Mouse (Mus musculus): ENCODE measurements around the gene Rab11fip4. TPM values are rescaled to one million over a fixed set of nuclear protein-coding genes. Genes with fewer than 3 reads are reported as not detected.

Gene Rab11fip4
- total RNA-seq, 1 experiment = 13.6 TPM

GRCm38 (mm10) chr11:79566947-79567346 lies 24.1 kb upstream of the Rab11fip4 start:
- Histone ChIP-seq H3K36me3 (ENCODE audit: control insufficient read depth, insufficient read depth, low read length, poor library complexity, severe bottlenecking) (peaks cover 7% of the 10 kb centered on the region; the same call in 1 of the 2 replicates), H3K27ac (ENCODE audit: insufficient read depth, low read depth, low read length, poor library complexity, severe bottlenecking) (no peak overlapping the region), H3K9ac (ENCODE audit: insufficient read depth, low read depth, low read length, poor library complexity, severe bottlenecking) (no peak overlapping the region), H3K9me3 (ENCODE audit: control insufficient read depth, insufficient read depth, low read depth, low read length) (no peaks in the 10 kb centered on the region), H3K4me1 (ENCODE audit: control insufficient read depth in 2 of 2, insufficient read depth in 2 of 2, low read length in 2 of 2, poor library complexity in 1 of 2) (no peaks in the 10 kb centered on the region), H3K4me3 (ENCODE audit: insufficient read depth in 1 of 2, low read depth in 1 of 2, low read length in 2 of 2, poor library complexity in 1 of 2, severe bottlenecking in 1 of 2) (no peak overlapping the region)
- DNase-seq (ENCODE audit: low read depth, low spot score) = no peak
- in situ Hi-C loops (cut with MboI; ENCODE audit: low sequenced_read_pairs in 2 of 2, unreplicated experiment in 2 of 2) = no loop called here
- TF ChIP-seq HCFC1 (IDR thresholded peaks at IDR 0.05; ENCODE audit: borderline replicate concordance, insufficient read depth, low read length) (no peak), ZC3H11A (IDR thresholded peaks at IDR 0.05; ENCODE audit: borderline replicate concordance, low read depth, low read length) (no peak), ZNF384 (IDR thresholded peaks at IDR 0.05; ENCODE audit: low read depth, low read length) (no peak), CHD2 (IDR thresholded peaks at IDR 0.05; ENCODE audit: low read depth, low read length) (no peak), MAFK (IDR thresholded peaks at IDR 0.05; ENCODE audit: insufficient read depth, low read depth, low read length) (no peak)

DNA sequence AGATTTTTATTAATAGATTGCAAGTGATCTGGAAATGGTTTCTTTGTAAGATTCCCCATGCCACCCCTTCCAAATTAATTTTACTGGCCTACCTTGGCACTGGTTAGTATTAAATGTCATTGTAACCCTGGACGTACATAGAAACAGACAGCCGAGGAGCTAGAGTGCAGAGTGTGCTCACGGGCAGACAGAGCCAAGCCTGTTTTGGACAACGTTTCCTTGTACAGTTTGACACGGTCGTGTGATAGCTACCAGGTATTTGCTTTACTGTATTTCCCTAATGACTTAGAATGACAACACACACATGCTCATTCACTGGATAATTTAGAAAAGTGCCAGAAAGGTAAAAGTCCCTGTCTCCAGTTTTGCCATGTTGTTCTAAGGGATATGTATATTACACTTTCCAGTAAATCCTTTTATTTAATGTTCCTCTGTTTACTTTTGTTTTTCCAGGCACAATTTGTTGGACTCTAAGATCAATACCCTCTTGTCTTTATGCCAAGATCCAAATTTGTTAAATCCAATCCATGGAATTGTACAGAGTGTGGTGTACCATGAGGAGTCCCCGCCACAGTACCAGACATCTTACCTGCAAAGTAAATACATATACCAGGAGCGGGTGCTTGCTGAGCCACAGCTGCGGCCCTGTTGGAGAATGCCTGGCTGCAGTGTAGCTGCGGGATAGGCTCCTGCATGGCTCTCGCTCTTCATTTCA lies 22.7 kb upstream of the Rab11fip4 start:
- H3K4me1 ChIP-seq (ENCODE audit: control insufficient read depth in 2 of 2, insufficient read depth in 2 of 2, low read length in 2 of 2, poor library complexity in 1 of 2) = no peaks in the 10 kb centered on the region
- no peaks in the 10 kb centered on the region for H3K9me3 ChIP-seq (ENCODE audit: control insufficient read depth, insufficient read depth, low read depth, low read length)
- H3K9ac ChIP-seq (ENCODE audit: insufficient read depth, low read depth, low read length, poor library complexity, severe bottlenecking) = no peak overlapping the region
- TF ChIP-seq ZC3H11A (IDR thresholded peaks at IDR 0.05; ENCODE audit: borderline replicate concordance, low read depth, low read length) = no peak
- TF ChIP-seq HCFC1 (IDR thresholded peaks at IDR 0.05; ENCODE audit: borderline replicate concordance, insufficient read depth, low read length) = no peak
- TF ChIP-seq MAFK (IDR thresholded peaks at IDR 0.05; ENCODE audit: insufficient read depth, low read depth, low read length) = no peak
- TF ChIP-seq CHD2 (IDR thresholded peaks at IDR 0.05; ENCODE audit: low read depth, low read length) = no peak
- TF ChIP-seq ZNF384 (IDR thresholded peaks at IDR 0.05; ENCODE audit: low read depth, low read length) = no peak
- no peak overlapping the region for H3K27ac ChIP-seq (ENCODE audit: insufficient read depth, low read depth, low read length, poor library complexity, severe bottlenecking)
- H3K4me3 ChIP-seq (ENCODE audit: insufficient read depth in 1 of 2, low read depth in 1 of 2, low read length in 2 of 2, poor library complexity in 1 of 2, severe bottlenecking in 1 of 2) = no peak overlapping the region
- H3K36me3 ChIP-seq (ENCODE audit: control insufficient read depth, insufficient read depth, low read length, poor library complexity, severe bottlenecking) = peaks cover 7% of the 10 kb centered on the region; the same call in 1 of the 2 replicates
- no peak for DNase-seq (ENCODE audit: low read depth, low spot score)
- in situ Hi-C loops (cut with MboI; ENCODE audit: low sequenced_read_pairs in 2 of 2, unreplicated experiment in 2 of 2) = no loop called here

- in situ Hi-C loops (cut with MboI; ENCODE audit: low sequenced_read_pairs in 2 of 2, unreplicated experiment in 2 of 2) = no loop called here
- no peak overlapping the region for H3K27ac ChIP-seq (ENCODE audit: insufficient read depth, low read depth, low read length, poor library complexity, severe bottlenecking)
- peaks cover 5% of the 10 kb centered on the region; the same call in 1 of the 2 replicates for H3K36me3 ChIP-seq (ENCODE audit: control insufficient read depth, insufficient read depth, low read length, poor library complexity, severe bottlenecking)
- H3K4me3 ChIP-seq (ENCODE audit: insufficient read depth in 1 of 2, low read depth in 1 of 2, low read length in 2 of 2, poor library complexity in 1 of 2, severe bottlenecking in 1 of 2) = no peak overlapping the region
- no peak for DNase-seq (ENCODE audit: low read depth, low spot score)
- H3K9ac ChIP-seq (ENCODE audit: insufficient read depth, low read depth, low read length, poor library complexity, severe bottlenecking) = no peak overlapping the region
- no peaks in the 10 kb centered on the region for H3K4me1 ChIP-seq (ENCODE audit: control insufficient read depth in 2 of 2, insufficient read depth in 2 of 2, low read length in 2 of 2, poor library complexity in 1 of 2)
- H3K9me3 ChIP-seq (ENCODE audit: control insufficient read depth, insufficient read depth, low read depth, low read length) = no peaks in the 10 kb centered on the region
- TF ChIP-seq MAFK (IDR thresholded peaks at IDR 0.05; ENCODE audit: insufficient read depth, low read depth, low read length) (no peak), HCFC1 (IDR thresholded peaks at IDR 0.05; ENCODE audit: borderline replicate concordance, insufficient read depth, low read length) (no peak), ZC3H11A (IDR thresholded peaks at IDR 0.05; ENCODE audit: borderline replicate concordance, low read depth, low read length) (no peak), ZNF384 (IDR thresholded peaks at IDR 0.05; ENCODE audit: low read depth, low read length) (no peak)
Measured at GRCm38 (mm10) chr11:79570319-79570718, 20.7 kb upstream of the Rab11fip4 start.

- H3K4me1 ChIP-seq (ENCODE audit: control insufficient read depth in 2 of 2, insufficient read depth in 2 of 2, low read length in 2 of 2, poor library complexity in 1 of 2) = no peaks in the 10 kb centered on the region
- H3K36me3 ChIP-seq (ENCODE audit: control insufficient read depth, insufficient read depth, low read length, poor library complexity, severe bottlenecking) = peaks cover 3% of the 10 kb centered on the region; the same call in 1 of the 2 replicates
- no peak for DNase-seq (ENCODE audit: low read depth, low spot score)
- no peak overlapping the region for H3K27ac ChIP-seq (ENCODE audit: insufficient read depth, low read depth, low read length, poor library complexity, severe bottlenecking)
- H3K9me3 ChIP-seq (ENCODE audit: control insufficient read depth, insufficient read depth, low read depth, low read length) = no peaks in the 10 kb centered on the region
- H3K9ac ChIP-seq (ENCODE audit: insufficient read depth, low read depth, low read length, poor library complexity, severe bottlenecking) = no peak overlapping the region
- no peak for TF ChIP-seq MAFK (IDR thresholded peaks at IDR 0.05; ENCODE audit: insufficient read depth, low read depth, low read length)
- TF ChIP-seq HCFC1 (IDR thresholded peaks at IDR 0.05; ENCODE audit: borderline replicate concordance, insufficient read depth, low read length) = no peak
- TF ChIP-seq CHD2 (IDR thresholded peaks at IDR 0.05; ENCODE audit: low read depth, low read length) = no peak
- no peak for TF ChIP-seq ZNF384 (IDR thresholded peaks at IDR 0.05; ENCODE audit: low read depth, low read length)
- no peak for TF ChIP-seq ZC3H11A (IDR thresholded peaks at IDR 0.05; ENCODE audit: borderline replicate concordance, low read depth, low read length)
- in situ Hi-C loops (cut with MboI; ENCODE audit: low sequenced_read_pairs in 2 of 2, unreplicated experiment in 2 of 2) = no loop called here
- H3K4me3 ChIP-seq (ENCODE audit: insufficient read depth in 1 of 2, low read depth in 1 of 2, low read length in 2 of 2, poor library complexity in 1 of 2, severe bottlenecking in 1 of 2) = no peak overlapping the region
Measured at GRCm38 (mm10) chr11:79573836-79574235, 17.2 kb upstream of the Rab11fip4 start.

Measured in ES-E14 (cell line).